Mouse (Mus musculus) megakaryocyte, embryonic 14.5 days (primary cell): ENCODE results near the gene Gng7. TPM values are rescaled to one million over a fixed set of nuclear protein-coding genes. Genes with fewer than 3 reads are reported as not detected.

Experiments
- H3K27me3 ChIP-seq: replicated peaks from 2 replicates; pipeline ENCODE3; 2012; ENCODE audit warnings: inconsistent platforms
- H3K36me3 ChIP-seq: replicated peaks from 2 replicates; pipeline ENCODE3; 2012; ENCODE audit warnings: low read length, inconsistent platforms, mixed read lengths
- H3K4me1 ChIP-seq: 2 replicates; pipeline ENCODE4 v1.6.1; 2012; ENCODE audit warnings: inconsistent platforms
- H3K4me3 ChIP-seq: replicated peaks from 2 replicates; pipeline ENCODE3; 2012; ENCODE audit warnings: moderate library complexity, mild to moderate bottlenecking, inconsistent platforms
- H3K9me3 ChIP-seq: 2 replicates; pipeline ENCODE4 v1.6.1; 2012; ENCODE audit warnings: inconsistent platforms
- FLI1 ChIP-seq: IDR thresholded peaks from 2 replicates; pipeline ENCODE4 v1.6.1; 2012; ENCODE audit warnings: low read length, inconsistent platforms, mixed read lengths
- GATA1 ChIP-seq: IDR thresholded peaks from 3 replicates; pipeline ENCODE4 v1.6.1; 2012; ENCODE audit warnings: mixed read lengths, low read length, inconsistent platforms, borderline replicate concordance
- polyA plus RNA-seq: library from polyadenylated mRNA; stranded (reverse); fragments of >175 nt; gene quantifications from 2 replicates; pipeline ENCODE4 v1.2.3, GENCODE M21; 2012; ENCODE audit warnings: low replicate concordance; ENCODE audit not compliant: insufficient read depth

Gene Gng7
- polyA plus RNA-seq, 1 experiment: 0.41 TPM

DNA sequence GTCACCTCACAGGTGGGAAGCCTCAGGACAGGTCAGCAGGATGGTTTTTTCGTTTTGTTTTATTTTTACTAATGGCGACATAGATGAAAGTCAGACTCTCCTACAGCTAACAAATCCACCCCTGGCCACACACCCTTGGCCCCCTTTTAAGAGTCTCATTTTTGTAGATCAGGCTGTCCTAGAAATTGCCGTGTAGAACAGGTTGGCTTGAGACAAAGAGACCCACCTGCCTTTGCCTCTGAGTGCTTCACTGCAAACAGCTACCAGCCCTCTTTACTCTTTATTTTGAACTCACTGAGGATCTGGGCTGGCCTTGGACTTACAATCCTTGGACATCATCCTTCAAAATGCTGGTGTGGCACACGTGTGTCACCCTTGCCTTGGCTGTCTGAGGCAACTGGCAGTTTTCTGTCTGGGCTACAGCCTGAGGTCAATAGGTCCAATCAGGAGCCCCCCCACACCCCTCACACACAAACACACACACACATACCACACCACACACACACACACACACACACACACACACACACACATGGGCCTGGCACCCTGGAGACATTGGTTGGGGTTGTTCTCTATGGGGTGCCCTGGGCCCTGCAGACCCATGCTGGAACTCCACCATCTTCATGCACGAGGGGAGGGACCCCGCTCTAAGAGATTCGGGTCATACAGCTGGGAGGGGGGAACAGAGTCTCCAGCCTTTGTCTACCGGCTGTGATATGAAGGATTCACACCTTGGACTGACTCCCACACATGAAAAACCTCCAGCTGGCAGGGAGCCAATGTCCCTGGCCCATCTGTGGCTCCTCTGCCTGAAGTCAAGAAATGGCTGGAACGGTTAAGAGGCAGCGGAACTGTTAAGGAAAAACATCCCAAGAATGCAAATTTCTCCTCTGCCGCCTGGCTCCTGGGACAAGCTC is 42.4 kb downstream of the Gng7 start:
- H3K36me3 ChIP-seq: no peaks in the 10 kb centered on the region
- peaks cover 63% of the 10 kb centered on the region for H3K27me3 ChIP-seq
- peaks cover 7% of the 10 kb centered on the region for H3K9me3 ChIP-seq
- H3K4me3 ChIP-seq: no peak overlapping the region
- TF ChIP-seq FLI1 (no peak), GATA1 (no peak)
- peaks cover 18% of the 10 kb centered on the region for H3K4me1 ChIP-seq

- Histone ChIP-seq H3K4me3 (no peak overlapping the region), H3K27me3 (peaks cover 63% of the 10 kb centered on the region), H3K4me1 (peaks cover 26% of the 10 kb centered on the region), H3K9me3 (peaks cover 7% of the 10 kb centered on the region), H3K36me3 (no peaks in the 10 kb centered on the region)
- no peak for TF ChIP-seq FLI1
- no peak for TF ChIP-seq GATA1
These were observed 43.2 kb downstream of the Gng7 start for GRCm38 (mm10) chr10:80971533-80971932.

DNA sequence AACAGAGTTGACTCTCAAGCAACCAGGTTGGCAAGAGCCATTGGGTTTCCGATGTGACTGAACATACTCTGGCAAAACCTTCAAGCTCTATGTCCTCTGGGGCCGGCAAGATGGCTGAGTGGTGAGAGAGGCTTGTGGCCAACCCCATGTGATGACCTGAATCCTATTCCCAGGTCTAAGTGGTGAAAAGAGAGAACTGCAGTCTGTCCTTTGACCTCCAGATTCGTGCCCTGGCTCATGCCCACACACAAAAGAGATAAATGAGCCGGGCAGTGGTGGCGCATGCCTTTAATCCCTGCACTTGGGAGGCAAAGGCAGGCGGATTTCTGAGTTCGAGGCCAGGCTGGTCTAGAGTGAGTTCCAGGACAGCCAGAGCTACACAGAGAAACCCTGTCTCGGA is 44.6 kb downstream of the Gng7 start:
- Histone ChIP-seq H3K9me3 (peaks cover 7% of the 10 kb centered on the region), H3K27me3 (peaks cover 60% of the 10 kb centered on the region), H3K36me3 (no peaks in the 10 kb centered on the region), H3K4me3 (no peak overlapping the region), H3K4me1 (peaks cover 27% of the 10 kb centered on the region)
- TF ChIP-seq GATA1 (no peak), FLI1 (no peak)

GRCm38 (mm10) chr10:80969298-80969697 is 45.4 kb downstream of the Gng7 start:
- no peaks in the 10 kb centered on the region for H3K36me3 ChIP-seq
- H3K4me1 ChIP-seq: peaks cover 30% of the 10 kb centered on the region
- TF ChIP-seq FLI1 (no peak), GATA1 (no peak)
- H3K9me3 ChIP-seq: peaks cover 7% of the 10 kb centered on the region
- peaks cover 57% of the 10 kb centered on the region for H3K27me3 ChIP-seq
- H3K4me3 ChIP-seq: no peak overlapping the region

DNA sequence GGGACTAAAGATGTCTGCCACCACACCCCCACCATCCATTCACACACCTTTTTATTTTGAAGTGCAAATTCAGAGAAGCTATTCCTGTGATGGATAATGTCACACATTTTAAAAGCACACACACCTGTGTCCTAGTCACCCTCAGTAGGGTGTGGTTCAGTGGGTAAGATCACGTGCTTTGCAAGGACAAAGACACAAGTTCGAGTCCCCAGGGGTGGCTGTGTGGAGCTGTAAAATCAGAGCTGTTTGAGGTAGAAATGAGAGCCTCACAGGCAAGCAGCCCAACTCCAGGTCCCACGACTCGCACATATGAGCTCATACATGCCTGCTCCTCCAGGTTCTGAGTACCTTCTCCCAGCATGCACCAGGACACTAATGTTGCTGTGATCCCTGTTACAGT is 46.6 kb downstream of the Gng7 start:
- peaks cover 42% of the 10 kb centered on the region for H3K4me1 ChIP-seq
- no peak overlapping the region for H3K4me3 ChIP-seq
- no peaks in the 10 kb centered on the region for H3K36me3 ChIP-seq
- peaks cover 48% of the 10 kb centered on the region for H3K27me3 ChIP-seq
- peaks cover 7% of the 10 kb centered on the region for H3K9me3 ChIP-seq
- TF ChIP-seq GATA1 (no peak), FLI1 (no peak)

DNA sequence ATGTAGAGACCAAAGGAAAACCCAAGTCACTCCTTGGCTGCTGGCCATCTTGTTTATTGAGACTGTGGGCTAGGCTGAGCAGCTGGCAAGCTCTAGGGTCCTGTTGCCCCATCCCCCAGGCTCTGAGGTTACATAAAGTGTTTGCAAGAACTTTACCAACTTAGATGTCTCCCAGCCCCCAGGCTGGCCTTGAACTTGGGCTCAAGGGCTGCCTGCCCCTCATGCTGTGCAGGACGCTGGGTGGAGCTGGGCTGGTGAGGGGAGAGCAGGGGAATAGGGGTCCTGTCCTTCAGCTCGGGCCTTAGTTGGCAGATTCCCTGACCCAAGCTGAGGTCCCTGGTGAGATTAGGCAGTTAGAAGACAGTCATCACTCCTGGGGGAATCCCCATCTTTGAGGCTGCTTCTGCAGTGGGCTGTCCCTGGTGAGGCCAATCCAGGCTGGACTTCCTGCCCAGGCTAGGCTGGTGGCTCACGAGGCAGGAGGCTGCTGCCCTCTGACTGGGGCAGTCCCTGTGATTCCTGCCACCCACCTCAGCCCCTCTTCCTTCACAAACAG is 47.6 kb downstream of the Gng7 start:
- Histone ChIP-seq H3K27me3 (peaks cover 43% of the 10 kb centered on the region), H3K9me3 (peaks cover 7% of the 10 kb centered on the region), H3K4me3 (peak overlapping the region; percentile 54), H3K4me1 (peaks cover 47% of the 10 kb centered on the region), H3K36me3 (no peaks in the 10 kb centered on the region)
- TF ChIP-seq FLI1: no peak
- no peak for TF ChIP-seq GATA1

DNA sequence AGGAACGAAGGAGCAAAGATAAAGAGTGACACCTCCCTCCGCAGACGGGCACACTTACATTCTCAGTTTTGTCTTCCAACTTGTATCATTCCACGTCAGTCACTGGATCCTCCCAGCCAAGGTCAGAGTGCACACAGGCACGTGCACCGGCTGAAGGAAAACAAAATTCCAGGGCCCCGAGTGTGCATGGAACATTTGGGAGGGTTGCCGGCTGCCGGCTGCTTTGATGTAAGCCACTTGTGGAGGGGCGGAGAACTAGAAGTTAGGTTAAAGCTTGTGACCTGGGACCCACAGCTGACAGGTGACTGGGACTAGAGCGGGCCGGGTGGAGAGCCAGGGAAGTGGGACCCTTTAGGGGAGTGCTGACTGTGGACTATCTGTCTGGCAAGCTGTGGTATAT is 48.4 kb downstream of the Gng7 start:
- H3K9me3 ChIP-seq: peaks cover 6% of the 10 kb centered on the region
- H3K4me1 ChIP-seq: peaks cover 55% of the 10 kb centered on the region
- no peak overlapping the region for H3K4me3 ChIP-seq
- H3K27me3 ChIP-seq: peaks cover 35% of the 10 kb centered on the region
- TF ChIP-seq GATA1 (no peak), FLI1 (no peak)
- no peaks in the 10 kb centered on the region for H3K36me3 ChIP-seq

- Histone ChIP-seq H3K4me1 (peaks cover 58% of the 10 kb centered on the region), H3K27me3 (peaks cover 32% of the 10 kb centered on the region), H3K4me3 (no peak overlapping the region), H3K36me3 (no peaks in the 10 kb centered on the region), H3K9me3 (no peaks in the 10 kb centered on the region)
- TF ChIP-seq GATA1: no peak
- TF ChIP-seq FLI1: no peak
These were observed 51.4 kb downstream of the Gng7 start for GRCm38 (mm10) chr10:80963031-80963975.

DNA sequence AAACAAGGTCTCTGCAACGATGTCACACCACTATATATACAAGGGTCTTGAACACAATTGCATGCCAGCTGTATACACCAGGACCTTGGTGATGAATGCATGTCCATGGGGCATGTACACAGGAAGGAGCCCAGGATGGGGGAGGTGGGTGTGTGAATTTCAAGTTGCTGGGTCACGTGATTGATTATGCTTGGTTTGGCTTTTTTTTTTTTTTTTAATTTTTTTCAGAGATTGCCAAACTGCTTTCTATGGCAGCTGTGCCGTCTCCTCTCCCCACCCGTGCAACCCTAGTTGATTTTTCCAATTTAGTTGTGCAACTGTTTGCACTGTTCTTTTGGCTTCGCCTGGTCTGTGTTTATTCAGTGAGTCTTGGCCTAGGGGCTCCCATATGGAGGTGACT is 52.2 kb downstream of the Gng7 start:
- H3K27me3 ChIP-seq: peaks cover 35% of the 10 kb centered on the region
- H3K4me3 ChIP-seq: no peak overlapping the region
- no peak for TF ChIP-seq GATA1
- no peak for TF ChIP-seq FLI1
- H3K9me3 ChIP-seq: no peaks in the 10 kb centered on the region
- peaks cover 51% of the 10 kb centered on the region for H3K4me1 ChIP-seq
- H3K36me3 ChIP-seq: no peaks in the 10 kb centered on the region
